Mouse (Mus musculus) kidney, adult 18-20 months (tissue): ENCODE measurements around the gene Ccdc153.

Source experiments
- DNase-seq: peaks from one replicate; pipeline ENCODE4 v3.0.0; 2021

Ccdc153 gene

GRCm38 (mm10) chr9:44287401-44288075 is 47.1 kb downstream of the Ccdc153 start:
- no peak for DNase-seq

- DNase-seq = no peak
These were observed 47.8 kb downstream of the Ccdc153 start, which contains the start of gene Abcg4 for GRCm38 (mm10) chr9:44288076-44288958. Gene Abcg4, minus strand, starts transcription at chr9:44288615.

GRCm38 (mm10) chr9:44288959-44289291 is 48.4 kb downstream of the Ccdc153 start:
- no peak for DNase-seq

- DNase-seq = peak; percentile 68
These were observed 52.0 kb downstream of the Ccdc153 start for GRCm38 (mm10) chr9:44292490-44292889.
